Mouse (Mus musculus): ENCODE measurements around the gene Wdr24. TPM values are rescaled to one million over a fixed set of nuclear protein-coding genes. Genes with fewer than 3 reads are reported as not detected.

Wdr24 gene
- total RNA-seq, 2 experiments from 2014 or later, result 26.8 to 30.9 TPM

- H3K27ac ChIP-seq, result no peak overlapping the region
- H3K4me3 ChIP-seq, result no peak overlapping the region
- no peak for DNase-seq (ENCODE audit: extremely low spot score in 1 of 2, low spot score in 2 of 2)
- no peak for TF ChIP-seq CTCF (IDR thresholded peaks at IDR 0.05)
- intact Hi-C loops (cut with DNase I), result no loop called here
These were observed 3.6 kb downstream of the Wdr24 start for GRCm38 (mm10) chr17:25827011-25827410.

DNA sequence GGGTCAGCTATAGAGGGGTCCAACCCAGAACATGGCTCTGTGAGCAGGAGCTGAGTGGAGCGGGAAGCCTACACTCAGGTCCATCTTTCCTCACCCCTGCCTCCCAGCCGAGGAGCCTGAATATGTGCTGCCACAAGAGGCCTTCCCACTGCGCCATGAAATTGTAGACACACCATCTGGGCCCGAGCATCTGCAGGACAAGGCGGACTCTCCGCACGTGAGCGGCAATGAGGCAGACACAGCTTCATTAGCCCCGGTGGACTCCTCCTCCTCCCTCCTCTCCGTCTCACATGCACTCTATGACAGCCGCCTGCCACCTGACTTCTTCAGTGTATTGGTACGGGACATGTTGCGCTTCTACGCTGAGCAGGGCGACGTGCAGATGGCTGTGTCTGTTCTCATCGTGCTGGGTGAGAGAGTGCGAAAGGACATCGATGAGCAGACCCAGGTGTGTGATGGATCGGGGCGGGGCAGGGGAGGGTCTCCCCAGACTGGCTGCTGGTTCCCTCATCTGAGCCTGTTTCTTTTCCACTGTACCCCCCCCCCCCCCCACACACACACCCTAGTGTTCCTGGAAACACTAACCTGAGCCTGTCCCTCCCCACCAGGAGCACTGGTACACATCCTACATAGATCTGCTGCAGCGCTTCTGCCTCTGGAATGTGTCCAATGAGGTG, 4.3 kb downstream of the Wdr24 start:
- intact Hi-C loops (cut with DNase I), result no loop called here
- Histone ChIP-seq H3K27ac (no peak overlapping the region), H3K4me3 (no peak overlapping the region)
- no peak for DNase-seq (ENCODE audit: extremely low spot score in 1 of 2, low spot score in 2 of 2)
- no peak for TF ChIP-seq CTCF (IDR thresholded peaks at IDR 0.05)

DNA sequence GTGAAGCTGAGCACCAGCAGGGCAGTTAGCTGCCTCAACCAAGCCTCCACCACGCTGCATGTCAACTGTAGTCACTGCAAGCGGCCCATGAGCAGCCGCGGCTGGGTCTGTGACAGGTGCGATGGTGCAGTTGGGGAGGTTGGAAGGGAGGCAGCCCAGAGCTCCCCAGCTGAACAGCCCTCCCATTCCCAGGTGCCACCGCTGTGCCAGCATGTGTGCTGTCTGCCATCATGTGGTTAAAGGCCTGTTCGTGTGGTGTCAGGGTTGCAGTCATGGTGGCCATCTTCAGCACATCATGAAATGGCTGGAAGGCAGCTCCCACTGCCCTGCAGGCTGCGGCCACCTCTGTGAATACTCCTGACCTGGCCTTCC, 4.8 kb downstream of the Wdr24 start:
- intact Hi-C loops (cut with DNase I), result no loop called here
- Histone ChIP-seq H3K4me3 (peak overlapping the region; percentile 67), H3K27ac (peak overlapping the region; percentile 95)
- DNase-seq (ENCODE audit: extremely low spot score in 1 of 2, low spot score in 2 of 2), result no peak
- TF ChIP-seq CTCF (IDR thresholded peaks at IDR 0.05), result no peak

DNA sequence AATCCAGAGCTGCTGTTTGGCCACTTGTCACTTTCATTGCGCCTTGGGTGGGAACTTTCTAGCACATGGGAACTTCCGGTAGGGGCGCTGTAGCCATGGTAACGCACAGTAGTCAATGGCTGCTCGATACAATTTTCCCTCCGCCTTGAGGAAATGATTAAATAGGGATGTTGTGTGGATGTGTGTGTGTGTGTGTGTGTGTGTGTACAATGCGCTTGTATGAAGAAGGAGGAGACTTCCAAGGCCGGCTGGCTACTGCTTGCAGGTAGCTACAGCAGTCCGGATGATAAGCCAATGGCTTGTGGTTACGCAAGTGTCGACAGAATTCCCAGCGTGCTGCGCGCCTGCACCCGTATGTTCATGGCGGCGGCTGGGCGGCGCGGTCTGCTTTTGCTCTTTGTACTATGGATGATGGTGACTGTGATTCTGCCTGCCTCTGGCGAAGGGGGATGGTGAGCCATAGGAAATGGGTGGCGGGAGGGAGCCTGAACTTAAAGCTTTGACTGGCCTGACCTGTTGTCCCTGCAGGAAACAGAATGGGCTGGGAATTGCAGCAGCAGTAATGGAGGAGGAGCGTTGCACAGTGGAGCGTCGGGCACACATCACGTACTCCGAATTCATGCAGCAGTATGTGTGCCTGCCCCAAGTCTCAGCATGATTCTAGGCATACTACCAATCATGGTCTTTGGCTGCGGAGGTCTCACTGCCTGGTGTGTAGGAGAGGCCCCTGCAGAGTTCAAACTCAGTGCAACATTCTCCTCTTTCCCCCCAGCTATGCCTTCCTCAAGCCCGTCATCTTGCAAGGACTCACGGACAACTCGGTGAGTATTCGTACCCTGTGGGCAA, 5.5 kb downstream of the Wdr24 start, which contains the start of gene Jmjd8:
TSS of gene Jmjd8 (plus strand) at position 156 of the 846 bp plus-strand sequence.
- Histone ChIP-seq H3K27ac (peak within 1 kb of the TSS; percentile 95), H3K4me3 (peak within 1 kb of the TSS; percentile 67)
- intact Hi-C loops (cut with DNase I), result no loop called here
- peak; percentile 82 to 85 for DNase-seq (ENCODE audit: extremely low spot score in 1 of 2, low spot score in 2 of 2)
- TF ChIP-seq CTCF (IDR thresholded peaks at IDR 0.05), result peak; percentile 51

DNA sequence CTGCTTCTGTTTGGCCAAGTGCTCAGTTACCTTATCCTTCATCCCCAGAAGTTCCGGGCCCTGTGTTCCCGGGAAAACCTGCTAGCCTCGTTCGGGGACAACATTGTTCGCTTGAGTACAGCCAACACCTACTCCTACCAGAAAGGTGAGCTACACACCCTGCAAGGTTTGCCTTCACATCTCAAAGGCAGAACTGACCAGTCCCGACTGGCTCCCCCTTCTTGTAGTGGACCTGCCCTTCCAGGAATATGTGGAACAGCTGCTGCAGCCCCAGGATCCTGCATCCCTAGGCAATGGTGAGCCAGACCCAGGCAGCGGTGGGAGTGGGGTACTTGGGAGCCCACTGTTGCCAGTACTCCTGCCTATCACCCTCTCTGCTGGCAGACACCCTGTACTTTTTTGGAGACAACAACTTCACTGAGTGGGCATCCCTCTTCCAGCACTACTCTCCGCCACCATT, 6.2 kb downstream of the Wdr24 start:
- no peak for TF ChIP-seq CTCF (IDR thresholded peaks at IDR 0.05)
- H3K27ac ChIP-seq, result peak overlapping the region; percentile 95
- intact Hi-C loops (cut with DNase I), result no loop called here
- H3K4me3 ChIP-seq, result peak overlapping the region; percentile 67
- DNase-seq (ENCODE audit: extremely low spot score in 1 of 2, low spot score in 2 of 2), result no peak

GRCm38 (mm10) chr17:25830200-25830753, 6.8 kb downstream of the Wdr24 start:
- no peak for DNase-seq (ENCODE audit: extremely low spot score in 1 of 2, low spot score in 2 of 2)
- intact Hi-C loops (cut with DNase I), result no loop called here
- H3K27ac ChIP-seq, result no peak overlapping the region
- peak overlapping the region; percentile 67; the same call in 1 of the 2 replicates for H3K4me3 ChIP-seq
- TF ChIP-seq CTCF (IDR thresholded peaks at IDR 0.05), result no peak

GRCm38 (mm10) chr17:25830806-25831431, 7.5 kb downstream of the Wdr24 start:
- no peak for TF ChIP-seq CTCF (IDR thresholded peaks at IDR 0.05)
- Histone ChIP-seq H3K4me3 (peak overlapping the region; percentile 72; the same call in 1 of the 2 replicates), H3K27ac (no peak overlapping the region)
- intact Hi-C loops (cut with DNase I), result no loop called here
- no peak for DNase-seq (ENCODE audit: extremely low spot score in 1 of 2, low spot score in 2 of 2)

GRCm38 (mm10) chr17:25831451-25832281, 8.2 kb downstream of the Wdr24 start:
- DNase-seq (ENCODE audit: extremely low spot score in 1 of 2, low spot score in 2 of 2), result no peak
- intact Hi-C loops (cut with DNase I), result no loop called here
- H3K4me3 ChIP-seq, result peak overlapping the region; percentile 72
- no peak for TF ChIP-seq CTCF (IDR thresholded peaks at IDR 0.05)
- peak overlapping the region; percentile 99 for H3K27ac ChIP-seq

DNA sequence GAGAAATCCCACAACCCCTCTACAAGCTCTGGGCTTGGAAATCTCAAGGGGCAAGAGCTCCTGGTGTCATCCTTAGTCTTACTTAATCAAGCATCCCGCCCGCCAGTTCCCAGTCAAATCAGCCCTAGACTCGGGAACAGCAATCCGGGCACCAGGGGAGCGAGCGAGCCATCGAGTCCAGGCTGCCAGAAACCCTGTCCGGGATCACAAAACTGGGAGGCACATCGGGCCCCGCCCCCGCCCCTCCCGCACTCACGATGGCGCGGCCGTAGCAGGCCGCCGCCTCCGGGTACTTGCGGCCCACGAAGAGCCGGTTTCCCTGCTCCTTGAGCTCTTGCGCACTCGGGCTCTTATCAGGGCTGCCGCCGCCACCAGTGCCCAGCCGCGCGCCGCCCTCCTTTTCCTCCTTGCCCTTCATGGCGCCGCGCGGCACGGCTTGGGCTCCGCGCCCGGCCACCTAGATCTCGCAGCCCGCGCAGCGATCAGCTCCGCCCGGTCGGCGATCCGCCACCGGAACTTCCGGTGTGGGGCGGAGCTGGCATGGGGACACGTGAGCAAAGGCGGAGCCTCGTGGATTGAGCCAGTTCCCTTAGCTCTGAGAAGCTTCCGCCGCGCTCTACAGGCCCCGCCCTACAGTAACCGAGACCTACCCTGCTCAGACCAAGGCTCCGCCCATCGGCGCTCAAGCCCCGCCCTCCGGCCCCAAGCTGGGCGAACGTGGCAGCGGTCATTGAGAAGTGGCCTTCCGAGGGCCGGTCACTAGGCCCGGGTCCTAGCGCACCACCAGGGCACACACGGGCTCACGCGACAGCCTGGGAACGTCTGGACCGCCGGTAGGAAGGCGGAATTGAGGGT, 9.2 kb downstream of the Wdr24 start:
- peak overlapping the region; percentile 99 for H3K27ac ChIP-seq
- DNase-seq (ENCODE audit: extremely low spot score in 1 of 2, low spot score in 2 of 2), result peak; percentile 97 to 98
- TF ChIP-seq CTCF (IDR thresholded peaks at IDR 0.05), result no peak
- H3K4me3 ChIP-seq, result peak overlapping the region; percentile 72
- intact Hi-C loops (cut with DNase I), result no loop called here

- TF ChIP-seq CTCF (IDR thresholded peaks at IDR 0.05), result no peak
- Histone ChIP-seq H3K27ac (peak within 1 kb of the TSS; percentile 99), H3K4me3 (peak within 1 kb of the TSS; percentile 72)
- DNase-seq (ENCODE audit: extremely low spot score in 1 of 2, low spot score in 2 of 2), result peak; percentile 79 to 80
- intact Hi-C loops (cut with DNase I), result no loop called here
These were observed 9.8 kb downstream of the Wdr24 start, which contains the start of gene Stub1 for GRCm38 (mm10) chr17:25833291-25833663. Gene Stub1 (minus strand): TSS chr17:25833404.
